Mouse (Mus musculus) testis, adult 2 months (tissue): ENCODE results near the gene Rptn. TPM values are rescaled to one million over a fixed set of nuclear protein-coding genes. Genes with fewer than 3 reads are reported as not detected.
"Not testable (repeated sequence)": the region's sequence is repeated elsewhere in the genome, so short reads cannot be mapped to it uniquely, and the experiment has no call there.

Experiments used
- H3K27ac ChIP-seq: fragments of 200-500 bp; 2 replicates; pipeline ENCODE4 v1.5.1; 2012; ENCODE audit warnings: low read depth, low read length; ENCODE audit not compliant: control insufficient read depth, insufficient read depth
- H3K27me3 ChIP-seq: fragments of 200-500 bp; 2 replicates; pipeline ENCODE4 v1.6.1; 2012; ENCODE audit warnings: mild to moderate bottlenecking, low read length, moderate library complexity; ENCODE audit not compliant: control insufficient read depth, insufficient read depth
- H3K36me3 ChIP-seq: fragments of 200-500 bp; 2 replicates; pipeline ENCODE4 v1.6.1; 2012; ENCODE audit warnings: mild to moderate bottlenecking, low read length; ENCODE audit not compliant: control insufficient read depth, insufficient read depth
- H3K4me1 ChIP-seq: fragments of 200-500 bp; 2 replicates; pipeline ENCODE4 v1.6.1; 2012; ENCODE audit warnings: low read length; ENCODE audit not compliant: control insufficient read depth, insufficient read depth
- H3K4me3 ChIP-seq: fragments of 200-500 bp; 2 replicates; pipeline ENCODE4 v1.5.1; 2012; ENCODE audit warnings: low read depth, mild to moderate bottlenecking, low read length, moderate library complexity, mixed read lengths; ENCODE audit not compliant: control insufficient read depth
- CTCF ChIP-seq: fragments of 200-500 bp; IDR thresholded peaks from 2 replicates; pipeline ENCODE4 v1.5.1; 2012; ENCODE audit warnings: low read depth, mild to moderate bottlenecking, inconsistent platforms, low read length, moderate library complexity; ENCODE audit not compliant: control insufficient read depth, insufficient read depth, insufficient replicate concordance
- POLR2A ChIP-seq: fragments of 200-500 bp; IDR thresholded peaks from 2 replicates; pipeline ENCODE4 v1.6.1; 2012; ENCODE audit warnings: low read depth, mild to moderate bottlenecking, inconsistent platforms, low read length, moderate library complexity; ENCODE audit not compliant: control insufficient read depth
- polyA plus RNA-seq: library from polyadenylated mRNA; depleted of rRNA; stranded (reverse); fragments of >200 nt; gene quantifications from 2 replicates; pipeline ENCODE4 v1.2.3, GENCODE M21; 2012; rRNA removed

Gene Rptn
- polyA plus RNA-seq, 1 experiment, result not detected

DNA sequence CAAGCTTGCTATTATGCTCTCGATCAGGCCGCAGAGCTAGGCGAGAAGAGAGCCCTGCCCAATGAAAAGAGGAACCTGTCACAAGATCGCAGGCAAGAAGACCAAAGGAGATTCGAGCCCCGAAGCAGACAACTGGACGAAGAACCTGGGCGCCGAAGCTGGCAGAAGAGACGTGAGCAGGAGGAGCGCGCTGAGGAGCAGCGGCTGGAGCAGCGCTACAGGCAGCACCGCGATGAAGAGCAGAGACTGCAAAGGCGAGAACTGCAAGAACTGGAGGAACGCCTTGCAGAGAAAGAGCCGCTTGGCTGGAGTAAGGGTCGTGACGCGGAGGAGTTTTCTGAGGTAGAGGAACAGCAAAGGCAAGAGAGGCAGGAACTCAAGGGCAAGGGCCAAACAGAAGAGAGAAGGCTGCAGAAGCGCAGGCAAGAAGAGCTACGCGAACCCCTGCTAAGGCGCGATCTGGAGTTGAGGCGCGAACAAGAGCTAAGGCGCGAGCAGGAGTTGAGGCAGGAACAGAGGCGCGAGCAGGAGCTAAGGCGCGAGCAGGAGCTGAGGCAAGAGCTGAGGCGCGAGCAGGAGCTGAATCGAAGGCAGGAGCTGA is 50.1 kb downstream of the Rptn start:
- Histone ChIP-seq H3K27ac (no peak overlapping the region), H3K36me3 (no peaks in the 10 kb centered on the region), H3K4me1 (peaks cover 27% of the 10 kb centered on the region), H3K4me3 (peak overlapping the region; percentile 85), H3K27me3 (peaks cover 4% of the 10 kb centered on the region; the same call in 1 of the 2 replicates)
- TF ChIP-seq POLR2A (no peak), CTCF (no peak)

DNA sequence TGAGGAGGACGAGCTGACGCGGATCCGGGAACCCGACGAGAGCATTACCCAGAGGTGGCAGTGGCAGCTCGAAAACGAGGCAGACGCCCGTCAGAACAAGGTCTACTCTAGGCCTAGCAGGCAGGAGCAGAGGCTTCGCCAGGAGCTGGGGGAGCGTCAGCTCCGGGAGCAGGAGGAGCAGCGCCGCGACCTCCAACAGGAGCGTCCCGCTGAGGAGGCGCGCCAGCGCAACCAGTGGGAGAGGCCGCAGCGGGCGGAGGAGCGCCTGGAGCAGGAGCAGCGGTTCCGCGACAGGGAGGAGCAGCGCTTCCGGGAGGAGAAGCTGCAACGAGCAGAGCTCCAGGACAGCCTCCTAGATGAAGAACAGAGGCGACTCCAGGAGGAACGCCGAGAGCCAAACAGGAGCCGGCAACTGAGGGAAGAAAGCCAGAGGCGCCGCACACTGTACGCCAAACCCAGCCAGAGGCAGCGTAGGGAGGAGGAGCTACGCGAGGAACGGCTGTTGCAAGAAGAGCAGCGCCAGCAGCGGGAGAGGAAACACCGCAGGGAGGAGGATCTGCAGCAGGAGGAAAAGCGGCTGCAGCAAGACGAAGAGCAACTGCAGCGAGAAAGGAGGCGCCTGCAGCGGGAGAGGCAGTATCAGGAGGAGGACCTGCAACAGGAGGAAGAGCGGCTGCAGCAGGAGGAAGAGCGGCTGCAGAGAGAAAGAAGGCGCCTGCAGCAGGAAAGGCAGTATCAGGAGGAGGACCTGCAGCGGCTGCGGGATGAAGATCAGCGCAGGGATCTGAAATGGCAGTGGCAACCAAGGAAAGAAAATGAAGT is 51.1 kb downstream of the Rptn start:
- Histone ChIP-seq H3K27ac (no peak overlapping the region), H3K4me3 (peak overlapping the region; percentile 85), H3K27me3 (peaks cover 4% of the 10 kb centered on the region; the same call in 1 of the 2 replicates), H3K4me1 (peaks cover 27% of the 10 kb centered on the region), H3K36me3 (no peaks in the 10 kb centered on the region)
- no peak for TF ChIP-seq CTCF
- no peak for TF ChIP-seq POLR2A

DNA sequence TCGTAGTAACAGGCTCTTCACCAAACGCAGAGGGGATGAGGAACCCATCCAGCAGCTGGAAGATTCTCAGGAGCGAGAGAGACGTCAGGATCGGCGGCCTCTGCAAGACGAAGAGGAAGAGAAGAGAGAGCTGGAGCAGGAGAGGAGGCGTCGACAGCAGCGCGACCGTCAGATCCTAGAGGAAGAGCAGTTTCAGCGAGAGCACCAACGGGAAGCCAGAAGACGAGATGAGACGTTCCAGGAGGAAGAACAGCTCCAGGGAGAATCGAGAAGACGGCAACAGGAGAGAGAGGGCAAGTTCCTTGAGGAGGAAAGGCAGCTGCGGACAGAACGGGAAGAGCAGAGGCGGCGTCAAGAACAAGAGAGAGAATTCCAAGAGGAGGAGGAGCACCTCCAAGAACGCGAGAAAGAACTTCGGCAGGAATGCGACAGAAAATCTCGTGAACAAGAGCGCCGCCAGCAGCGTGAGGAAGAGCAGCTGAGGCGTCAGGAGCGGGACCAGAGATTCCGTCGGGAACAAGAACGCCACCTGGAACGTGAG is 51.7 kb downstream of the Rptn start:
- Histone ChIP-seq H3K4me1 (peaks cover 27% of the 10 kb centered on the region), H3K27me3 (peaks cover 4% of the 10 kb centered on the region; the same call in 1 of the 2 replicates), H3K27ac (no peak overlapping the region), H3K4me3 (peak overlapping the region; percentile 85), H3K36me3 (no peaks in the 10 kb centered on the region)
- TF ChIP-seq CTCF (no peak), POLR2A (no peak)

DNA sequence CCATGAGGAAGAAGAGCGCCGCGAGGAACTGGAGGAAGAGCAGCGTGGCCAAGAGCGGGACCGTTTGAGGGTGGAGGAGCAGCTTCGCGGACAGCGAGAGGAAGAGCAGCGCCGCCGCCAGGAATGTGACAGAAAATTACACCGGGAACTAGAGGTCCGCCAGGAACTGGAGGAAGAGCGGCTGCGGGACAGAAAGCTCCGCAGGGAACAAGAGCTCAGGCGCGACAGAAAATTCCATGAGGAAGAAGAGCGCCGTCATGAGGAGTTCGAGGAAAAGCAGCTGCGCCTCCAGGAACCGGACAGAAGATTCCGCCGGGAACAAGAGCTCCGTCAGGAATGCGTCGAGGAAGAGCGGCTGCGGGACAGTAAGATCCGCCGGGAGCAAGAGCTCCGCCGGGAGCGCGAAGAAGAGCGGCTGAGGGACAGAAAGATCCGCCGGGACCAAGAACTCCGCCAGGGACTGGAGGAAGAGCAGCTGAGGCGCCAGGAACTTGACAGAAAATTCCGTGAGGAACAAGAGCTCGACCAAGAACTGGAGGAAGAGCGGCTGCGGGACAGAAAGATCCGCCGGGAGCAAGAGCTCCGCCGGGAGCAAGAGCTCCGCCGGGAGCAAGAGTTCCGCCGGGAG is 52.7 kb downstream of the Rptn start:
- no peak overlapping the region for H3K27ac ChIP-seq
- peak overlapping the region; percentile 85 for H3K4me3 ChIP-seq
- peaks cover 4% of the 10 kb centered on the region; the same call in 1 of the 2 replicates for H3K27me3 ChIP-seq
- no peaks in the 10 kb centered on the region for H3K36me3 ChIP-seq
- H3K4me1 ChIP-seq, result peaks cover 27% of the 10 kb centered on the region
- TF ChIP-seq CTCF, result no peak
- no peak for TF ChIP-seq POLR2A

DNA sequence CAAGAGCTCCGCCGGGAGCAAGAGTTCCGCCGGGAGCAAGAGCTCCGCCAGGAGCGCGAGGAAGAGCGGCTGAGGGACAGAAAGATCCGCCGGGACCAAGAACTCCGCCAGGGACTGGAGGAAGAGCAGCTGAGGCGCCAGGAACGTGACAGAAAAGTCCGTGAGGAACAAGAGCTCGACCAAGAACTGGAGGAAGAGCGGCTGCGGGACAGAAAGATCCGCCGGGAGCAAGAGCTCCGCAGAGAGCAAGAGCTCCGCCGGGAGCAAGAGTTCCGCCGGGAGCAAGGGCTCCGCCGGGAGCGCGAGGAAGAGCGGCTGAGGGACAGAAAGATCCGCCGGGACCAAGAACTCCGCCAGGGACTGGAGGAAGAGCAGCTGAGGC is 53.2 kb downstream of the Rptn start:
- not testable (repeated sequence) for H3K27me3 ChIP-seq, H3K27ac ChIP-seq, H3K36me3 ChIP-seq
- Histone ChIP-seq H3K4me3 (peak overlapping the region; percentile 85), H3K4me1 (peaks cover 27% of the 10 kb centered on the region)

DNA sequence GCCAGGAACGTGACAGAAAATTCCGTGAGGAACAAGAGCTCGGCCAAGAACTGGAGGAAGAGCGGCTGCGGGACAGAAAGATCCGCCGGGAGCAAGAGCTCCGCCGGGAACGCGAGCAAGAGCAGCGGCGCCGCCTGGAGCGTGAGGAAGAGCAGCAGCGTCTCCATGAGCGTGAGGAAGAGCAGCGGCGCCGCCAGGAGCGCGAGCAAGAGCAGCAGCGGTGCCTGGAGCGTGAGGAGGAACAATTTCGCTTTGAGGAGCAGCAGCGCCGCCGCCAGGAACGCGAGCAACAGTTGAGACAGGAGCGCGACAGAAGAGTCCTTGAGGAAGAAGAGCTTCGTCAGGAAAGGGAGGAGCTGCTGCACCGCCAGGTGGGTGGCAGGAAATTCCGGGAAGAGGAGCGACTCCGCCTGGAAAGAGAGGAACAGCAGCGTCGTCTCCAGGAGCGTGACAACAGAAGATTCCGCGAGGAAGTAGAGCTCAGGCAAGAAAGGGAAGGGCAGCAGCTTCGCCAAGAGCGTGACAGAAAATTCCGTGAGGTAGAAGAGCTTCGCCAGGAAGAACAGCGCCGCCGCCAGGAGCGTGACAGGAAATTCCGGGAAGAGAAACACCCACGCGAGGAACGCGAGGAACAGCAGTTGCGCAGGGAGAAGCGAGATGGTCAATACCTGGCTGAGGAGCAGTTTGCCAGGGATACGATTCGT is 53.8 kb downstream of the Rptn start:
- H3K4me3 ChIP-seq, result peak overlapping the region; percentile 85
- H3K27me3 ChIP-seq, result peaks cover 4% of the 10 kb centered on the region; the same call in 1 of the 2 replicates
- H3K4me1 ChIP-seq, result peaks cover 27% of the 10 kb centered on the region
- no peak for TF ChIP-seq CTCF
- TF ChIP-seq POLR2A, result peak; percentile 68; the same call in 1 of the 2 replicates
- no peaks in the 10 kb centered on the region for H3K36me3 ChIP-seq
- no peak overlapping the region for H3K27ac ChIP-seq

Other genes with a start within 250 kb of the Rptn start
- not detected in 2 replicates for gene Crnn, start 248.9 kb upstream of the Rptn start, polyA plus RNA-seq
- not detected in 2 replicates for gene Flg2, start 196.4 kb upstream of the Rptn start, polyA plus RNA-seq
- 0.20 and 0.25 TPM in 2 replicates for gene Flg, start 120.2 kb upstream of the Rptn start, polyA plus RNA-seq
- gene Hrnr, start 74.0 kb upstream of the Rptn start, polyA plus RNA-seq, result not detected in 2 replicates
- gene Tchh, start 48.6 kb downstream of the Rptn start, polyA plus RNA-seq, result 0.21 and 0.22 TPM in 2 replicates
- not detected in 2 replicates for gene Tchhl1, start 75.1 kb downstream of the Rptn start, polyA plus RNA-seq
- 22.1 and 26.0 TPM in 2 replicates for gene S100a11, start 126.8 kb downstream of the Rptn start, polyA plus RNA-seq
- gene S100a10, start 161.4 kb downstream of the Rptn start, polyA plus RNA-seq, result 6.5 and 8.5 TPM in 2 replicates